Mouse (Mus musculus): ENCODE measurements around the gene Ifi203. TPM values are rescaled to one million over a fixed set of nuclear protein-coding genes. Genes with fewer than 3 reads are reported as not detected.

Ifi203 gene
- polyA plus RNA-seq, 1 experiment: 10.4 TPM

Other genes with a start within 250 kb of the Ifi203 start
- 2.4 and 5.2 TPM in 2 replicates for gene Ifi207, start 200.9 kb downstream of the Ifi203 start, polyA plus RNA-seq (2012; rRNA removed)
- 0.54 and 0.83 TPM in 2 replicates for gene Ifi204, start 175.7 kb downstream of the Ifi203 start, polyA plus RNA-seq (2012; rRNA removed)
- gene Ifi211, start 29.6 kb downstream of the Ifi203 start, polyA plus RNA-seq (2012; rRNA removed): 0.22 TPM in 1 of 2 replicates, not detected in the other
- gene Mndal, start 181 bp downstream of the Ifi203 start, polyA plus RNA-seq (2012; rRNA removed): 5.1 and 5.5 TPM in 2 replicates
- gene Ifi202b, start 40.1 kb upstream of the Ifi203 start, polyA plus RNA-seq (2012; rRNA removed): 0.17 TPM in 1 of 2 replicates, not detected in the other
- gene Ifi205, start 89.1 kb upstream of the Ifi203 start, polyA plus RNA-seq (2012; rRNA removed): 0.80 and 0.89 TPM in 2 replicates
- gene Olfr433, start 98.0 kb upstream of the Ifi203 start, polyA plus RNA-seq (2012; rRNA removed): 0.08 and 0.34 TPM in 2 replicates
- 0.69 TPM in 1 of 2 replicates, not detected in the other for gene Olfr432, start 106.5 kb upstream of the Ifi203 start, polyA plus RNA-seq (2012; rRNA removed)
- not detected in 2 replicates for gene Olfr430, start 123.9 kb upstream of the Ifi203 start, polyA plus RNA-seq (2012; rRNA removed)
- not detected in 2 replicates for gene Olfr429, start 141.7 kb upstream of the Ifi203 start, polyA plus RNA-seq (2012; rRNA removed)
- not detected in 2 replicates for gene Olfr427, start 154.2 kb upstream of the Ifi203 start, polyA plus RNA-seq (2012; rRNA removed)
- gene Olfr231, start 178.5 kb upstream of the Ifi203 start, polyA plus RNA-seq (2012; rRNA removed): not detected in 2 replicates
- not detected in 2 replicates for gene Olfr424, start 188.8 kb upstream of the Ifi203 start, polyA plus RNA-seq (2012; rRNA removed)
- not detected in 2 replicates for gene Olfr420, start 213.0 kb upstream of the Ifi203 start, polyA plus RNA-seq (2012; rRNA removed)
- gene Spta1, start 230.1 kb upstream of the Ifi203 start, polyA plus RNA-seq (2012; rRNA removed): 0.07 and 0.09 TPM in 2 replicates